Mouse (Mus musculus) olfactory bulb, adult 2 months (tissue): ENCODE measurements around the gene Egf.

ENCODE experiments used
- CTCF ChIP-seq: fragments of 200-500 bp; IDR thresholded peaks from 2 replicates; pipeline ENCODE4 v1.5.1; 2012; ENCODE audit warnings: low read depth, mild to moderate bottlenecking, low read length, moderate library complexity; ENCODE audit not compliant: insufficient read depth
- POLR2A ChIP-seq: fragments of 200-500 bp; IDR thresholded peaks from 2 replicates; pipeline ENCODE4 v1.6.1; 2012; ENCODE audit warnings: mild to moderate bottlenecking, low read depth, low read length, moderate library complexity; ENCODE audit not compliant: insufficient read depth

DNA sequence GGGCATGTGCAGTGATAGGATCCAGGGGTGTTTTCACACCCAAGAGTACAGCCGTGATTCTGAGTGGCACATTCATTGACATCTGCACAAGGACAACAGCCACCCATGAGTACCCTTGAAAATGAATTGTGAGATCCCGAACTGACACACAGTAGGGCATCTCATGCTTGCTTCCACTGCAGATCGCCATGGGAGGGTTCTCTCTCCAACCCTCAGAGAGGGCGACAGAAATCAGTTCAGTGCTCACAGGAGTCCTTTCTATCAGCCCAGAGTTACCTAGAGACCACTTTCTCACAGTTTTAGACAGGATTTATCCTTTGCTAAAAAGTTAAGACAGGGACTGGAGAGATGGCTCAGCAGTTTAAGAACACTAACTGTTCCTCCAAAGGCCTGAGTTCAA, 31.8 kb downstream of the Egf start:
- TF ChIP-seq CTCF (no peak), POLR2A (no peak)
